In the genomic region with DNA sequence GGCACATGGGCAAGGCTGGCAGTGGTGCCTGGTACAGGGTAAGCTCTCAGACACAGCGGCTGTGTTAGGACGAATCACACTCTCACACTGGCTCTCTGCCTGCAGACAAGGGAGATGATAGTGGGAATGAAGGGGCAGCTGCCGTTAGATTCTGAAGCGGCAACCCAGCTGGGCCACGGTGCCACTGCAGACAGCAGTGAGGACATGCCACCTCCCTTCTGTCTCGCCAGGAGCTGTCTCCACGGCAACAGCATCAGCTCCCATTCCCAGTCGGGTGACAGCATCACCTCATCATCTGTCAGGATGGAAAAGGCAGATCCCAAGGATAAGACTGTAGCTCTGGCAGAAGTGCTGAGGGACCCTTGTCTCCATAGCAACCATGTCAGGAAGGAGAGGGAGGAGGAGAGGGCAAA, we compare ENCODE assay signal across 11 mouse cellular contexts. TPM values are rescaled to one million over a fixed set of nuclear protein-coding genes. Genes with fewer than 3 reads are reported as not detected.
A peak's percentile ranks its signal among the peaks of the same experiment; 100 is the strongest.
DNase-seq lines count a peak whose midpoint lies in the region; ATAC-seq and TF ChIP-seq lines count a peak whose summit lies in the region.
"Had no signal": no experiment of that assay in that cellular context is flagged by ENCODE, and none has a peak within 500 bp of the region (broad histone marks: within the 10 kb centered on the region; RNA-seq: fewer than 3 reads in every experiment).

No protein-coding gene starts in this region.

- ATAC-seq in embryonic facial prominence, embryonic 11.5 days (replicated peaks; ENCODE audit: insufficient number of reproducible peaks, low FRiP score, low TSS enrichment, low read depth), result peak; percentile 45
- peak; percentile 91 for ATAC-seq in hindbrain, postnatal 0 days
- peak; percentile 90 for ATAC-seq in neural tube, embryonic 12.5 days (ENCODE audit: low FRiP score, low read depth)
- ATAC-seq in intestine, postnatal 0 days, result no peak
- no peak for ATAC-seq in kidney, embryonic 16.5 days (ENCODE audit: low FRiP score, low TSS enrichment)

- no peaks in the 10 kb centered on the region for H3K4me1 ChIP-seq in embryonic facial prominence, embryonic 11.5 days (ENCODE audit: control insufficient read depth, insufficient read depth, low read length)
- H3K4me1 ChIP-seq in embryonic facial prominence, embryonic 10.5 days, result 0 out of 2 replicates have a peak, but pooled peaks cover 6% of the 10 kb centered on the region
- H3K4me1 ChIP-seq in hindbrain, postnatal 0 days (ENCODE audit: insufficient read depth, low read length), result peaks cover 38% of the 10 kb centered on the region
- peaks cover 27% of the 10 kb centered on the region; the same call in 1 of the 2 replicates for H3K4me1 ChIP-seq in neural tube, embryonic 12.5 days
- no peaks in the 10 kb centered on the region for H3K4me1 ChIP-seq in intestine, postnatal 0 days (replicated peaks; ENCODE audit: control insufficient read depth, insufficient read depth, low read length)
- H3K4me1 ChIP-seq in kidney, embryonic 16.5 days (ENCODE audit: insufficient read depth, low read length), result peaks cover 7% of the 10 kb centered on the region

- TF ChIP-seq CTCF in hindbrain, postnatal 0 days (IDR thresholded peaks at IDR 0.05; ENCODE audit: low read depth), result no peak
- no peak for TF ChIP-seq CTCF in intestine, postnatal 0 days (IDR thresholded peaks at IDR 0.05; ENCODE audit: low read depth)

- H3K27ac ChIP-seq in embryonic facial prominence, embryonic 11.5 days (replicated peaks; ENCODE audit: low read depth, low read length), result no peak overlapping the region
- H3K27ac ChIP-seq in embryonic facial prominence, embryonic 10.5 days (replicated peaks), result no peak overlapping the region; the same call in 1 of the 2 replicates
- peak overlapping the region; percentile 83 for H3K27ac ChIP-seq in hindbrain, postnatal 0 days
- H3K27ac ChIP-seq in neural tube, embryonic 12.5 days, result peak overlapping the region; percentile 63
- H3K27ac ChIP-seq in intestine, postnatal 0 days (ENCODE audit: low read depth, low read length), result no peak overlapping the region
- no peak overlapping the region for H3K27ac ChIP-seq in kidney, embryonic 16.5 days (ENCODE audit: low read length)

- no peak overlapping the region for H3K9ac ChIP-seq in embryonic facial prominence, embryonic 11.5 days (replicated peaks; ENCODE audit: low read length)
- 0 out of 2 replicates have a peak overlapping the region, but pooled peaks have one; percentile 18 for H3K9ac ChIP-seq in hindbrain, postnatal 0 days (replicated peaks; ENCODE audit: low read length)
- H3K9ac ChIP-seq in neural tube, embryonic 12.5 days, result 0 out of 2 replicates have a peak overlapping the region, but pooled peaks have one; percentile 38
- no peak overlapping the region for H3K9ac ChIP-seq in intestine, postnatal 0 days (ENCODE audit: low read depth, low read length)
- H3K9ac ChIP-seq in kidney, embryonic 16.5 days (replicated peaks; ENCODE audit: low read length), result no peak overlapping the region

- 84% methylated on average over 8 of the region's 8 CpGs for WGBS in embryonic facial prominence, embryonic 11.5 days
- WGBS in embryonic facial prominence, embryonic 10.5 days, result 87% methylated on average over 8 of the region's 8 CpGs
- 14% methylated on average over 8 of the region's 8 CpGs for WGBS in hindbrain, postnatal 0 days
- 46% methylated on average over 8 of the region's 8 CpGs for WGBS in neural tube, embryonic 12.5 days
- WGBS in intestine, postnatal 0 days, result 74% methylated on average over 8 of the region's 8 CpGs
- 70% methylated on average over 8 of the region's 8 CpGs for WGBS in kidney, embryonic 16.5 days

- H3K9me3 ChIP-seq in embryonic facial prominence, embryonic 11.5 days (replicated peaks; ENCODE audit: control insufficient read depth, low read length), result no peaks in the 10 kb centered on the region
- H3K9me3 ChIP-seq in embryonic facial prominence, embryonic 10.5 days, result no peaks in the 10 kb centered on the region
- H3K9me3 ChIP-seq in hindbrain, postnatal 0 days (ENCODE audit: low read length), result no peaks in the 10 kb centered on the region
- peaks cover 4% of the 10 kb centered on the region; the same call in 1 of the 2 replicates for H3K9me3 ChIP-seq in neural tube, embryonic 12.5 days
- H3K9me3 ChIP-seq in intestine, postnatal 0 days (ENCODE audit: control insufficient read depth), result no peaks in the 10 kb centered on the region
- H3K9me3 ChIP-seq in kidney, embryonic 16.5 days (ENCODE audit: low read length), result no peaks in the 10 kb centered on the region; the same call in 1 of the 2 replicates

- no peak overlapping the region for H3K4me2 ChIP-seq in embryonic facial prominence, embryonic 11.5 days (ENCODE audit: low read depth, low read length)
- 0 out of 2 replicates have a peak overlapping the region, but pooled peaks have one; percentile 11 for H3K4me2 ChIP-seq in hindbrain, postnatal 0 days (ENCODE audit: low read depth, low read length)
- H3K4me2 ChIP-seq in neural tube, embryonic 12.5 days (replicated peaks), result peak overlapping the region; percentile 6
- H3K4me2 ChIP-seq in intestine, postnatal 0 days (replicated peaks; ENCODE audit: low read depth), result no peak overlapping the region
- no peak overlapping the region for H3K4me2 ChIP-seq in kidney, embryonic 16.5 days (replicated peaks; ENCODE audit: low read depth, low read length)

- DNase-seq in embryonic facial prominence, embryonic 11.5 days (ENCODE audit: low spot score), result no peak
- no peak for DNase-seq in embryonic facial prominence, embryonic 10.5 days (ENCODE audit: low spot score)
- DNase-seq in cerebellum, postnatal 25 days, result peak; percentile 58 to 60
- peak; percentile 92 for DNase-seq in hindbrain, postnatal 0 days (ENCODE audit: low spot score)
- no peak for DNase-seq in gastrocnemius, postnatal 25 days
- DNase-seq: thymus, postnatal 4 days had no signal

- H3K27me3 ChIP-seq in embryonic facial prominence, embryonic 11.5 days (ENCODE audit: control insufficient read depth, insufficient read depth, low read length), result no peaks in the 10 kb centered on the region
- no peaks in the 10 kb centered on the region for H3K27me3 ChIP-seq in embryonic facial prominence, embryonic 10.5 days (replicated peaks; ENCODE audit: low read depth, poor library complexity, severe bottlenecking)
- H3K27me3 ChIP-seq in hindbrain, postnatal 0 days (ENCODE audit: insufficient read depth, low read length), result no peaks in the 10 kb centered on the region
- no peaks in the 10 kb centered on the region for H3K27me3 ChIP-seq in neural tube, embryonic 12.5 days (replicated peaks)
- no peaks in the 10 kb centered on the region for H3K27me3 ChIP-seq in intestine, postnatal 0 days (replicated peaks; ENCODE audit: control insufficient read depth, insufficient read depth, low read length)
- H3K27me3 ChIP-seq in kidney, embryonic 16.5 days (ENCODE audit: insufficient read depth, low read length), result no peaks in the 10 kb centered on the region

- H3K4me3 ChIP-seq in embryonic facial prominence, embryonic 11.5 days (ENCODE audit: low read depth, low read length), result no peak overlapping the region
- H3K4me3 ChIP-seq in embryonic facial prominence, embryonic 10.5 days, result no peak overlapping the region
- H3K4me3 ChIP-seq in hindbrain, postnatal 0 days (ENCODE audit: low read length), result no peak overlapping the region
- no peak overlapping the region for H3K4me3 ChIP-seq in neural tube, embryonic 12.5 days
- no peak overlapping the region for H3K4me3 ChIP-seq in intestine, postnatal 0 days (ENCODE audit: low read depth, low read length)
- no peak overlapping the region for H3K4me3 ChIP-seq in kidney, embryonic 16.5 days (ENCODE audit: low read length)

- peaks cover 14% of the 10 kb centered on the region for H3K36me3 ChIP-seq in embryonic facial prominence, embryonic 11.5 days (replicated peaks; ENCODE audit: control insufficient read depth, insufficient read depth, low read depth, low read length)
- peaks cover 100% of the 10 kb centered on the region for H3K36me3 ChIP-seq in embryonic facial prominence, embryonic 10.5 days (replicated peaks)
- peaks cover 22% of the 10 kb centered on the region; the same call in 1 of the 2 replicates for H3K36me3 ChIP-seq in hindbrain, postnatal 0 days (ENCODE audit: insufficient read depth, low read length)
- peaks cover 70% of the 10 kb centered on the region for H3K36me3 ChIP-seq in neural tube, embryonic 12.5 days
- H3K36me3 ChIP-seq in intestine, postnatal 0 days (ENCODE audit: control insufficient read depth, insufficient read depth), result peaks cover 12% of the 10 kb centered on the region; the same call in 1 of the 2 replicates
- H3K36me3 ChIP-seq in kidney, embryonic 16.5 days (ENCODE audit: insufficient read depth, low read length), result peaks cover 59% of the 10 kb centered on the region

RNA-seq across cellular contexts. Expression of a gene that starts 29.2 kb away (rescaled TPM):
- 5.4 and 5.6 TPM in 2 replicates for polyA plus RNA-seq in embryonic facial prominence, embryonic 11.5 days (2014; fragmentation: Nextera tagmentation; extraction: Ambion mirVana)
- 4.5 and 4.7 TPM in 2 replicates for polyA plus RNA-seq in embryonic facial prominence, embryonic 10.5 days (2016; fragmentation: Nextera tagmentation; extraction: Ambion mirVana)
- 120 and 151 TPM in 2 replicates for total RNA-seq in hindbrain, postnatal 0 days (2014; rRNA removed)
- 3.5 and 3.6 TPM in 2 replicates for polyA plus RNA-seq in hindbrain, postnatal 0 days (2015; fragmentation: Nextera tagmentation; extraction: Ambion mirVana)
- 6.1 TPM in 2 replicates for polyA plus RNA-seq in neural tube, embryonic 12.5 days (2016; fragmentation: Nextera tagmentation; extraction: Ambion mirVana)
- polyA plus RNA-seq in intestine, postnatal 0 days (2015; fragmentation: Nextera tagmentation; extraction: Ambion mirVana), result 0.90 TPM in 2 replicates
- polyA plus RNA-seq in kidney, embryonic 16.5 days (2015; fragmentation: Nextera tagmentation; extraction: Ambion mirVana), result 2.5 and 3.6 TPM in 2 replicates
- total RNA-seq in gastrocnemius, postnatal 25 days (2021), result 1 to 10 TPM; 4.5 to 5.0 TPM

RNA-seq across cellular contexts. Expression of a gene that starts 37.0 kb away (rescaled TPM):
- not detected in 2 replicates for polyA plus RNA-seq in embryonic facial prominence, embryonic 11.5 days (2014; fragmentation: Nextera tagmentation; extraction: Ambion mirVana)
- polyA plus RNA-seq in embryonic facial prominence, embryonic 10.5 days (2016; fragmentation: Nextera tagmentation; extraction: Ambion mirVana), result not detected in 2 replicates
- not detected in 2 replicates for total RNA-seq in hindbrain, postnatal 0 days (2014; rRNA removed)
- polyA plus RNA-seq in hindbrain, postnatal 0 days (2015; fragmentation: Nextera tagmentation; extraction: Ambion mirVana), result 0.43 TPM in 1 of 2 replicates, not detected in the other
- not detected in 2 replicates for polyA plus RNA-seq in neural tube, embryonic 12.5 days (2016; fragmentation: Nextera tagmentation; extraction: Ambion mirVana)
- not detected in 2 replicates for polyA plus RNA-seq in intestine, postnatal 0 days (2015; fragmentation: Nextera tagmentation; extraction: Ambion mirVana)
- 0.53 and 0.71 TPM in 2 replicates for polyA plus RNA-seq in kidney, embryonic 16.5 days (2015; fragmentation: Nextera tagmentation; extraction: Ambion mirVana)
- not detected for total RNA-seq in gastrocnemius, postnatal 25 days (2021)
- total RNA-seq: gastrocnemius, adult 8-10 months; left cerebral cortex, adult 18-20 months had no signal

RNA-seq across cellular contexts. Expression of a gene that starts 42.9 kb away (rescaled TPM):
- polyA plus RNA-seq in embryonic facial prominence, embryonic 11.5 days (2014; fragmentation: Nextera tagmentation; extraction: Ambion mirVana), result 56.5 and 63.5 TPM in 2 replicates
- 51.7 and 53.8 TPM in 2 replicates for polyA plus RNA-seq in embryonic facial prominence, embryonic 10.5 days (2016; fragmentation: Nextera tagmentation; extraction: Ambion mirVana)
- 6.3 and 9.5 TPM in 2 replicates for total RNA-seq in hindbrain, postnatal 0 days (2014; rRNA removed)
- 11.9 and 12.7 TPM in 2 replicates for polyA plus RNA-seq in hindbrain, postnatal 0 days (2015; fragmentation: Nextera tagmentation; extraction: Ambion mirVana)
- polyA plus RNA-seq in neural tube, embryonic 12.5 days (2016; fragmentation: Nextera tagmentation; extraction: Ambion mirVana), result 29.1 and 30.3 TPM in 2 replicates
- 7.7 and 7.9 TPM in 2 replicates for polyA plus RNA-seq in intestine, postnatal 0 days (2015; fragmentation: Nextera tagmentation; extraction: Ambion mirVana)
- 37.9 and 40.2 TPM in 2 replicates for polyA plus RNA-seq in kidney, embryonic 16.5 days (2015; fragmentation: Nextera tagmentation; extraction: Ambion mirVana)
- total RNA-seq in gastrocnemius, postnatal 25 days (2021), result 1 to 10 TPM; 1.2 to 1.9 TPM

RNA-seq across cellular contexts. Expression of a gene that starts 58.0 kb away (rescaled TPM):
- 42.2 and 49.8 TPM in 2 replicates for polyA plus RNA-seq in embryonic facial prominence, embryonic 11.5 days (2014; fragmentation: Nextera tagmentation; extraction: Ambion mirVana)
- 40.4 and 41.1 TPM in 2 replicates for polyA plus RNA-seq in embryonic facial prominence, embryonic 10.5 days (2016; fragmentation: Nextera tagmentation; extraction: Ambion mirVana)
- 177 and 183 TPM in 2 replicates for total RNA-seq in hindbrain, postnatal 0 days (2014; rRNA removed)
- 162 and 167 TPM in 2 replicates for polyA plus RNA-seq in hindbrain, postnatal 0 days (2015; fragmentation: Nextera tagmentation; extraction: Ambion mirVana)
- 61.8 and 63.4 TPM in 2 replicates for polyA plus RNA-seq in neural tube, embryonic 12.5 days (2016; fragmentation: Nextera tagmentation; extraction: Ambion mirVana)
- 25.1 and 25.3 TPM in 2 replicates for polyA plus RNA-seq in intestine, postnatal 0 days (2015; fragmentation: Nextera tagmentation; extraction: Ambion mirVana)
- polyA plus RNA-seq in kidney, embryonic 16.5 days (2015; fragmentation: Nextera tagmentation; extraction: Ambion mirVana), result 57.7 and 57.9 TPM in 2 replicates
- total RNA-seq in gastrocnemius, postnatal 25 days (2021), result 10 to 100 TPM; 22.7 to 28.2 TPM

Comparison
In these comparisons a context has a peak if more than half of its experiments do, and no peak if none do; other contexts are left out.
1. ATAC-seq: peak in embryonic facial prominence, embryonic 11.5 days (single experiment), hindbrain, postnatal 0 days (single experiment) and neural tube, embryonic 12.5 days (single experiment); none in intestine, postnatal 0 days (single experiment) and kidney, embryonic 16.5 days (single experiment).
2. DNase-seq: peak in cerebellum, postnatal 25 days (2 of 2) and hindbrain, postnatal 0 days (single experiment); none in embryonic facial prominence, embryonic 11.5 days (single experiment), embryonic facial prominence, embryonic 10.5 days (single experiment) and gastrocnemius, postnatal 25 days (single experiment).
3. H3K27ac ChIP-seq: peak in hindbrain, postnatal 0 days (single experiment) and neural tube, embryonic 12.5 days (single experiment); none in embryonic facial prominence, embryonic 11.5 days (single experiment), embryonic facial prominence, embryonic 10.5 days (single experiment), intestine, postnatal 0 days (single experiment) and kidney, embryonic 16.5 days (single experiment).
4. H3K4me2 ChIP-seq: peak in hindbrain, postnatal 0 days (single experiment) and neural tube, embryonic 12.5 days (single experiment); none in embryonic facial prominence, embryonic 11.5 days (single experiment), intestine, postnatal 0 days (single experiment) and kidney, embryonic 16.5 days (single experiment).
5. H3K9ac ChIP-seq: peak in hindbrain, postnatal 0 days (single experiment) and neural tube, embryonic 12.5 days (single experiment); none in embryonic facial prominence, embryonic 11.5 days (single experiment), intestine, postnatal 0 days (single experiment) and kidney, embryonic 16.5 days (single experiment).